Mouse (Mus musculus) erythroblast, embryonic 14.5 days (primary cell): Measurements from ENCODE around the gene Tmed1.

Experiments used
- GATA1 ChIP-seq: IDR thresholded peaks from 2 replicates; pipeline ENCODE4 v1.6.1; 2012; ENCODE audit warnings: low read length, inconsistent platforms, mixed read lengths
- TAL1 ChIP-seq: IDR thresholded peaks from 3 replicates; pipeline ENCODE4 v1.6.1; 2012; ENCODE audit warnings: low read length, inconsistent platforms, mixed read lengths

GRCm38 (mm10) chr9:21551049-21551448 is 41.0 kb upstream of the Tmed1 start:
- TF ChIP-seq GATA1 (no peak), TAL1 (no peak)
